Mouse (Mus musculus) megakaryocyte, embryonic 14.5 days (primary cell): ENCODE measurements around the gene Timp3.

Source experiments
- FLI1 ChIP-seq: IDR thresholded peaks from 2 replicates; pipeline ENCODE4 v1.6.1; 2012; ENCODE audit warnings: low read length, inconsistent platforms, mixed read lengths
- GATA1 ChIP-seq: IDR thresholded peaks from 3 replicates; pipeline ENCODE4 v1.6.1; 2012; ENCODE audit warnings: mixed read lengths, low read length, inconsistent platforms, borderline replicate concordance

DNA sequence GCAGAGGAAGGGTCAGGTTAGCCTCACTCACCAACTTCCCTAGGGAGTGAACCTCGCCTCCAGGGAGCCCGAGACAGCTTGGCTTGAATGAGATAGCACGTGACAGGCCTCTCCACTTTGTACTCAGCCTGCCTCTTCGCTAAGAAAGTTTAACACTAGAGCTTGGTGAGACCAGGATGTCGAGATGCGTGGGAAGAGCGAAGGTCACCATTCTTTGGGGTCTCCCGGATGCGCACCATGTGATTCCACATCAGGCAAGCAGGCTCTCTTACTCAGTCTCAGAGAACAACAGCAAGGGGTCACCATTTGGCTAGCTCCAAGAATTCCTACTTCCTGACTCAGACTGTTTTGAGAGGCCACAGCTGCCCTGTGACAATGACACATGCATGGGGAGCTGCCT, 35.6 kb upstream of the Timp3 start:
- TF ChIP-seq FLI1 = no peak
- no peak for TF ChIP-seq GATA1
